Mouse (Mus musculus): Measurements from ENCODE around the gene Msh6. TPM values are rescaled to one million over a fixed set of nuclear protein-coding genes. Genes with fewer than 3 reads are reported as not detected.
"Not testable (repeated sequence)": the region's sequence is repeated elsewhere in the genome, so short reads cannot be mapped to it uniquely, and the experiment has no call there.

Msh6 gene
- total RNA-seq (2021), result 1 to 10 TPM; 3.4 to 3.6 TPM
- long read RNA-seq, experiment 1, result 0 reads
- long read RNA-seq, experiment 2, full-length matches to known transcripts, result 1 of 1 reads
- long read RNA-seq, experiment 2, partial matches to known transcripts, result 0 of 1 reads
- long read RNA-seq, experiment 2, other reads (novel, unspliced or antisense), result 0 of 1 reads

DNA sequence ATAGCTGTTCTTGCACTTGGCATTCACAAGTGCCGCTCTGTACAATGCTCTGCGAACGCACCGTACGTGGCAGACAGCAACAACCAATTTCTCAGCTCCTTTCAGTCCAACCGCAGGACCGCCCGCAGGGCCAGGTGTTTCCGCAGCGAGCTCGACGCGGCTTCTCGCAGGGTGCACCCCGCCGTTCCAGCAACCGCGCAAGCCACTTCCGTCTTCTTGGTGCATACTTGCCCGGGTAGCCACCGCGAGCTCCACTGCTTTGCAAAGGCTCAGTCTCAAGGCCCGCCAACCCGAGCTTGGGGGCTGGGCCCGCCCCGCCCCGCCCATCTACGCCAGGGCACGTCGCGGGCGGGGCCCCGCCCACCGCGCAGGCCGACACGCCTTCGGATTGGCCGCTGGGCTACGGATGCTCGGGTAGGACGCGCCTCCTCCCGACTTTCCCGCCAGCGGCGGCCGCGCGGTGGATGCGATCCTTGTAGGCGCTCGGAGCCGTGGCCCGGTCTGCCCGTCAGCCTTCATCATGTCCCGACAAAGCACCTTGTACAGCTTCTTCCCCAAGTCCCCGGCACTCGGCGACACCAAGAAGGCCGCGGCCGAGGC, at the start of gene Msh6:
Gene Msh6, plus strand, starts transcription at position 434 of the 600 bp plus-strand sequence.
- DNase-seq, result peak; percentile 95

DNA sequence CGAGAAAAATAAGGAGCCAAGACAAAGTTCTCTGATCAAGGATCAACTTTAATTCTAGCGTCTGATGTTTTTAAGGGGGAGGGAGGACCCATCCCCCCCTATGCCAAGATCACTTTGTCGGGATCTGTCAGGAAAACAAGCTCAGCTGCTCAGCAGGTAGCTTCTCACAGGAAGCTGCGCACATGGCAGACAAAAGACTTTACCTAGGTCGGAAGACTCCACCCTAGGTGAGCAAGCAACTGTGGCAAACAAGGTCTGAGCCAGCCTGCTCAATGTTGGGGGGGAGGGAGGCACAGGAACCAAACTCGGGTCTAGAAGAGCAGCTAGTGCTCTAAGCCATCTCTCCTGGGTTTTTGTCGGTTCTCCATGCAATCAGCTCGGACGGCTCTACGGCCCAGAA, 40.5 kb upstream of the Msh6 start:
- DNase-seq, result no peak

DNA sequence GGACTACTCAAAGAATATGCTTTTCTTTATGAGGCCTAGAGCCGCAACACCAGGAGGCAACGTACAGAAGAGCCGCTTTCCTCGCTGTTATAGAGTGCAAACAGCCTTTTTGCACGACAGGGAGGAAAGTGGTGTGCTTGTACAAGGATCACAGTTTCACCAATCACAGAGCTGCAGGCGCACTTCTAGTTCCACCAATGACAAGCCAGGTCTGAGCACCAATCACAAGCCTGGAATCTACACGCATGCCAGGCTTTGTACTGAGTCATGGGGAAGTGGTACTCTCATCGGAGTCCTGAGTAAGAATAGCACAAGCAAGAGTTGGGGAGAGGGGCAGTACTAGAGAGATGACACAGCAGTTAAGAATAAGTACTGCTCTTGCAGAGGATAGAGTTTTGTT, 40.1 kb upstream of the Msh6 start:
- DNase-seq, result no peak

DNA sequence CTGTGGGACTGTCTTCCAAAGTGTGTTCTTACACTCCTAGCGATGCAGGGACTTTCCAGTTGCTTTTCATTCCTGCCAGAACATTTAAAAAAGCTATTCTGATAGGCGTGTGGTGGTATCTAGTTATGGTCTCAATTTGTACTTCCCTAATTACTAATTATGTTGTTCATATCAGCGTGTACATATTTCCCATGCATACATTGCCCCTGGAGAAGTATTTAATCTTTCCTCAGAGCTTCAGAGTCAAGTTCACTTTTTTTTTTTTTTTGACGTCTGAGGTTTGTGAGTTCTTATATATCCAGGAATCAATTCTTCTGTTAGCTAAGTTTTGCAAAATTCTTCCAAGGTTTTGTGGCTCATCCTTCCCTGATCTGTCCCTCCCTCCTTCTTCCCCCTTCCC, 38.7 kb upstream of the Msh6 start:
- DNase-seq, result no peak

DNA sequence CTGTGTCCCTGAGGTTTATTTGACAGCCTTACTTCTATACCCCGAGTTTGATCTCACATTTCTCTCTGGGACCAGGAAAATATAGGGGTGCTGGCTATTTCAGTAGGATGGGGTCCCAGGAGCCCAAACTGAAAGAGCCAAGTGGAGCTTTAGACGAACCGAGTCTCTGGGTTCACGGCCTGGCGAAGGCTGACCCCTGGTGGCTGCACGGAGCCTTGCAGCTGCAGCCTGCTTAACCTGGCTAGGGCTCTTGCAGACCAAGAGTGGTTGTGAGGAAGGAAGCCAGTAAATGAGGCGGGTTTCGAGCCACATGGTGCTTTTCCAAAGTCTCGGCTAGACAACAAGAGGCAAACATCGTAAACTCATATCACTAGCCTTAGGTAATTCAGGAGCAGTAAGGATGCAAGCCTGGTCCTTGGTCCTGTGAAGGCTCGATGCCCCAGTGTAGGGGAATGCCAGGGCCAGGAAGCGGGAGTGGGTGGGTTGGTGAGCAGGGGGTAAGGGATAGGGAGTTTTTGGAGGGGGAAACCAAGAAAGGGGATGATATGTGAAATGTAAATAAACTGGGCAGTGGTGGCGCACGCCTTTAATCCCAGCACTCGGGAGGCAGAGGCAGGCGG, 25.8 kb upstream of the Msh6 start:
- peak; percentile 60 for DNase-seq

DNA sequence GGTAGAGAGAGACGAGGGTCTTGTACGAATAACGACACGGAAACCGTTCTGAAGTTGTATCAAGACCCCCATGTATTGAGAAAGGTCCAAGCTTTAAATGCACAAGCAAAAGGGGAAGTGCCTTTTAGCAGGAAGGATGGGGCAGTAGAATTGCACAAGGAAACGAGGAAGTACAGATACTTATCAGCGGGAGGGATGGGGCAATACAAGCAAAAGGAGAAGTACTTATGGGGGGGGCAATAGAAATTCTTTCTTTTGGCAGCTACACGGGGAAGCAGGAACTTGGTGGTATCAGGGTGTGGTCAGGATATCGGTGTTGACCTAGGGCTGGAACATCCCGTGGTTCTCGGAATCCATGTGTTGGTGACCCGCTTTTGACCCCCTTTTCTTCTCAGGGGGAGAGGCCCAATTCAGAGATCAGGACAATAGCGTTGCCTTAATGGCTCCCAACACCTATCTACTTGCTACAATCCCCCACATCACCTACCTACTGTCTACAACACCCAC, 20.2 kb upstream of the Msh6 start:
- DNase-seq, result not testable (repeated sequence)

DNA sequence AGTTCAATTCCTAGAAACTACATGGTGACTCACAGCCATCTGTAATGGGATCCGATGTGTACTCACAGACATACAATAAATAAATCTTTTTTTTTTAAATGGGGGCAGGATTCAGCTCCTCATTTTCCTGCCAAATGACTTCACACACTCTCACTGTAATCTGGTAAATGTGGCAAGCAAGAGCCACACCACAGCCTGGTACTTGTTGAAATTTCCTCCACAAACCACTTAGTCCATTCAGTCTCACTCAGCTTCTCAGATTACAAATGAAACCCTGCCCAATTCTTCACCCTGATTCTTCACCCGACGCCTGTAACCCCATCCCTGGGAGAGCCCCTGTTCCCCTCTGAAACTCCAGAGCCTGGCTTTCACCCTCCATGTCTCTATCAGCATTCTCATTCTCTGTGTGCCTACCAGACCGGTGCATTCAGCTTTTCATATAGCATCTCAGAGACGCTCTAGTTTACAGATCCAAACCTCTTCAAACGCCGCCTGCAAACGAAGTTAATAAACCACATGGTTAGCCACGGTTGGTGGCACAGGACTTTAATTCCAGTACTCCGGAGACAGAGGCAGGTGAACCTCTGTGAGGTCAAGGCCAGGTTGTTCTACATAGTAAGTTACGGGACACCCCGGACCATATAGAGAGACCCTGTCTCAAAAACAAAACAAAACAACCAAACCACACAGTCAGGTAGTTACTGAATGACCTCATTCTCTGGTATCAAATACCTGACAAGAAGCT, 17.6 kb upstream of the Msh6 start:
- no peak for DNase-seq

DNA sequence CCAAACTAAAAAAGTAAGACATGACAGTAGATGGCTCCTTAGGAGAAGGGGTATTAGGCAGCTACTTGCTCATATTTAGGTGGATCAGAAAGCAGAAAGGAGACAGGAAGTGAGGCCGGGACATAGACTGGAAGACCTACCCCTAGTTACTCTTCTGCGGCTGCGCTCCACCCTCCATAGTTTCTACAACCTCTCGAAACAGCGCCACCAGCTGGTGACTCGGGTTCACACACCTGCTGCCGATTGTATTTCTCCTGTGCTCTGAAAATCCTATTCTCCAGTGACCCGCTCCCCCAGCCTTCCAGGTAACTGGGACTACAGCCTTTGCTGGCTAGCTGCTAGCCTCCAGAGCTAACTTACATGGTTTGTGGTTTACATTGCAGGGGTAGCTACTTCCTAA, 16.6 kb upstream of the Msh6 start:
- DNase-seq, result no peak

DNA sequence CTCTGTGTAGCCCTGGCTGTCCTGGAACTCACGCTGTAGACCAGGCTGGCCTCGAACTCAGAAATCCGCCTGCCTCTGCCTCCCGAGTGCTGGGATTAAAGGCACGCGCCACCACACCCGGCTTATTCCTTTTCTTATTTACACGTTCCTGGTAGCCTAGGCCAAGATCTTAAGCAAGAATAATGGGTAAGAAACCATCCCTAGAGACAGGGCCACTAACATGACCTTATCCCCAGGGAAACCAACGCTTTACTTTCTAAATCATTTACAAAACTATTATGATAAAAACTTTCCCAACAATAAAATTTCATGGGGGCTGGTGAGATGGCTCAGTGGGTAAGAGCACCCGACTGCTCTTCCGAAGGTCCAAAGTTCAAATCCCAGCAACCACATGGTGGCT, 15.5 kb upstream of the Msh6 start:
- DNase-seq, result not testable (repeated sequence)

DNA sequence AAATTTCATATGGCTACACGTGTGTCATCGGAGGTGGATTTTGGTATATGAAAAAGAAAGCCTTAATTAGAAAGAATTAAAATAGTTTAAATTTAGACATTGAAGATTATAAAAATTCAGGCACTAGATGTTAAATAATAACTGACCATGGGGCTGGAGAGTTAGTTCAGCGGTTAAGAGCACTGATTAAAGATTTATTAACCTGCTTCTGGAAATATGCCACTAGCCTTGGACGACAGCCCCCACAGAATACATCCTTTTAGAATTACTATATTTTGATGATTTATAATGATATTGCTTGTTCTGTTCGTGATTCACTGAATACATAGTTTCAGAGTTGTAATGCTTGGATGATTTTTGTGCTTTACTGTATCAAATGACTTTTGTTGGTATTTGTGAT, 14.9 kb upstream of the Msh6 start:
- not testable (repeated sequence) for DNase-seq

DNA sequence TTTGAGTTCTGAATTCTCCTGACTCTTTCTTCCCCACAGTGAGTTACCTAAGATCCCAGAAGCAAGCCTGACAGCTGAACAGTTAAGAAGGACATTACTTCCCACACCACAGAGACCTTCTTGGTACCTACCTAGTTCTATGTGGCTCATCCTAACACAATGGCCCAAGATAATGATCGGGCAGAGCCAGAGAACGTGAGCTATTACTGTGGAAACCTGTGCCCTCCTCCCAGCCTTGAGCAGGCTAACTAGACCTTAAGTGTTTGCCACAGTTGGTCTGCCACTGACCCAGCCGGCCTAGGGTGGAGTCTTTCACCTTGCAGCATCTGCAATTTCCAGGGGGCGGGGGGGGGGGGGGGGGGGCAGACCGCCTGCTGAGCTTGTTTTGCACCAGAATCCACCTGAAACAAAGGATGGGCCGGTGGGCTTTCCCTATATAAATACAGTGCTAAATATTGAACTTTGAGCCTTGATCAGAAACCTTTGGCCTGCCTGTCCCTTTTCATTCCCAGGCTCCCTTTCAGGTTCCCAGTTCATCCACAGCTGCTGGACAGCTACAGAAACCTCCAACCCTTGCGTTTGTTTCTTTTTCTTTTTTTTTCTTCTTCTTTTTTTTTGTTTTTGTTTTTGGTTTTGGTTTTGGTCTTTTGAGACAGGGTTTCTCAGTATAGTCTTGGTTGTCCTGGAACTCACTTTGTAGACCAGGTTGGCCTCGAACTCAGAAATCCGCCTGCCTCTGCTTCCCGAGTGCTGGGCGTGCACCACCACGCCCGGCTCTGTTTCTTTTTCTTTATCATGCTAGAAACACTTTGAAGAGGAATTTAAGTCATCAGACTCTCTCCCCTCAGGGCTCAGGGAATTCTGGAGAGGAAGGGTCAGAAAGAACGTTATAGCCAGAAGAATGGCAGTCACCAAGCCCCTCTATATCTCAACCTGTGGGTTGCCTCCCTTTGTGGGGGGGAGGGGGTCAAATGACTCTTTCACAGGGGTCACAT, 11.5 kb upstream of the Msh6 start:
- DNase-seq, result no peak

DNA sequence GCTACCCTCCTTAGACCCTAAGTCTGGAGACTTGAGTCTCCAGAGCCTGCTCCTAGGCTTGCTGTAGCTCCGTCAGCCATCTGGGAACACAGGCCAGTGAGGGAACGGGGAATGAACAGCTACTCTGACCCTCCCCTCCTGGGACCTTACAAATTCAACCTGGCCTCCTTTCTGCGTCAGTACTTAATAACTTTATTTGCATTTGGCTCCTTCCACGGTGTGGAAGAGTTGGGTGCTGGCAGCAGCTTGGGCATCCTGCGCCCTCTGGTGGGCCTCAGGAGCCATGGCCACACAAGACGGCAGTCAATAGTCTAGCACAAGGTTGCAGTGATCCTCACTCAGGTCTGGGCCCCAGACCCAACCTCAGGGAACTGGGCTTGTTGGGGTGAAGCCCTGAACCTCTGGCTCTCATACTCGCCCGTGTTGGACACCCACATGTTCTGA, 6.4 kb upstream of the Msh6 start:
- DNase-seq, result not testable (repeated sequence)

DNA sequence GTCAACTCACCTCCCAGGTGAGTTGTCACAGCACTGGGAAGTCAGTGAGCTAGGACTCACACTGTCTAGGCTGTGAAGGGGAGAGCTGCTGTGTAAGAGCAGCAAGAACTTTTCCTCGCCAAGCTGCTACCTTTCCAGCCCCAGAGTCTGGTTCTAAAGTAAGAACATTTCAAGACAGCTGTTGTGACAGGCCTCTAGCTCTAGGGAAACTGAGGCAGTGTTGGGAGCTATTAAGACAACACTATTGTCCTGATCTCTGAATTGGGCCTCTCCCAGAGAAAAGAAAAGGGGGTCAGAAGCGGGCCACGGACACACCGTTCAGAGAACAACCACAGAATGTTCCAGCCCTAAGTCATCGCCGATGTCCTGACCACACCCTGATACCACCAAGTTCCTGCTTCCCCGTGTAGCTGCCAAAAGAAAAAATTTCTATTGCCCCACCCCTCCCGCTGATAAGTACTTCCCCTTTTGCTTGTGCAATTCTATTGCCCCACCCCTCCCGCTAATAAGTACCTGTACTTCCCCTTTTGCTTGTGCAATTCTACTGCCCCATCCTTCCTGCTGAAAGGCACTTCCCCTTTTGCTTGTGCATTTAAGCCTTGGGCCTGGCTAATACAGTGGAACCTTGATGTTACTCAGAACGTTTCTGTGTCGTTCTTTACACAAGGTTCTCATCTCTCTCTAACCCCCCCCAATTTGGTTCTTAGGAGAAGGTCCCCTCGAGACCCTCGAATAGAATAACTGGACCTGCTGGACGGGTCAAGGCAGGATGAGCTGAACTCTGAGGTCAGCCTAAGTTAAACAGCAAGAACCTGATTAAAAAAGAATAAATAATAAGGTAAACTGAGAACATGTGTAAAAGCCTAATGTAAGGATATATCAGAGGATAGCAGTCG, 2.9 kb upstream of the Msh6 start:
- DNase-seq, result not testable (repeated sequence)

DNA sequence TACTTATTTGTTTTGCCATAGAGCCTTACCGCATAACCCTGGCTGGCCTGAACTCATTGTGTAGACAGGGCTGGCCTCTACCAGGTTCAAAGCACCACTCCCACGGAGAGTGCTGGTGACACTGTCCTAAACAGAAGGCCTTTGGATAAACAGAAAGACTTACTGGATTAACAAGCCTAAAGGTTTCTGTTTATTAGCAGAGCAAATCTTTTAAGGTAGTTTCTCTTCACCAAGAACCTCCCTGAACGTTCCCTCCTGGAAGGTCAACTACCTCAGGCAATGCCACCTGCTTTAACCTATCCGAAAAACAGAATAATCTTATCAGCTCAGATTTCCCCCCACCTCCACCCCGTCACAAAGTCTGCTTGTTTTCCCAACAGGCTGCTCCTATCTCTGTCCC, 2.0 kb upstream of the Msh6 start:
- DNase-seq, result no peak

DNA sequence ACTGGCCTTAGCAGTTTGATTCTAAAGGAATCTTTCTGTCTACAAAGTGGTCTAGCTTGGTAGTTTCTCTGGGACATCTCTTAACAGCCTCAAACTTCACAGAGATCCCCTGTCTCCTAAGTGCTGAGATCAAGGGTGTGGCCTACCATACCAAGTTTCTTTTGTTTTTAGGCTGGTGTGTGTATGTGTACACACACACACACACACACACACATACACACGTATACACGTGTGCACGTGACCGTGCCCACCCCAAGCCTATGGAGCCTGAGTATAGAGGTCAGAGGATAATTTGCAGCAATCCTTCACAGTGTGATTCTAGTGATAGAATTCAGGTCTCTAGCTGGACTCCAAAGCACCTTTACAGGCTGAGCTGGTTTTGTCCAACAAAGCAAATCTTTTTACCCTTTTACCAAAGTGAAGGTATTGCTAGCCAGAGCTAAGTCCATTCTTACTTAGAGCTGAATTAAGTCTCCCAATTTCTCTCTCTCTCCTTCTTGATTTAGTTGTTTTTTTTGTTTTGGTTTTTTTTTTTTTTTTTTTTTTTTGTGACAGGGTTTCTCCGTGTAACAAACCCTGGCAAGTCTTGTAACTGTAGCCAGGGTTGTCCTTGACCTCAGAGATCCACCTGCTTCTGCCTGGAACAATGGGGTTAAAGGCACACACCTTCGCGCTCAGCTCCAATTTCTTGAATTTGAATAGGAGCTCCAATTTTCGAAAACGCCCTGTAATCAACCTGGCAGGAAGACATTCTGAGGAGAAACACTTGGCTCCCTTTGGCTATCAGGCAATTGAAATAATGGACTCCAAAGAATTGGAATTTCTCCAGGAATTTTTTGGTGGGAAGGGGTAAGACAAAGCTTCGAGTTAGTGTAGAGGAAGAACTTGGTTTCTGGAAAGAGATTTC, 1.3 kb upstream of the Msh6 start:
- no peak for DNase-seq

DNA sequence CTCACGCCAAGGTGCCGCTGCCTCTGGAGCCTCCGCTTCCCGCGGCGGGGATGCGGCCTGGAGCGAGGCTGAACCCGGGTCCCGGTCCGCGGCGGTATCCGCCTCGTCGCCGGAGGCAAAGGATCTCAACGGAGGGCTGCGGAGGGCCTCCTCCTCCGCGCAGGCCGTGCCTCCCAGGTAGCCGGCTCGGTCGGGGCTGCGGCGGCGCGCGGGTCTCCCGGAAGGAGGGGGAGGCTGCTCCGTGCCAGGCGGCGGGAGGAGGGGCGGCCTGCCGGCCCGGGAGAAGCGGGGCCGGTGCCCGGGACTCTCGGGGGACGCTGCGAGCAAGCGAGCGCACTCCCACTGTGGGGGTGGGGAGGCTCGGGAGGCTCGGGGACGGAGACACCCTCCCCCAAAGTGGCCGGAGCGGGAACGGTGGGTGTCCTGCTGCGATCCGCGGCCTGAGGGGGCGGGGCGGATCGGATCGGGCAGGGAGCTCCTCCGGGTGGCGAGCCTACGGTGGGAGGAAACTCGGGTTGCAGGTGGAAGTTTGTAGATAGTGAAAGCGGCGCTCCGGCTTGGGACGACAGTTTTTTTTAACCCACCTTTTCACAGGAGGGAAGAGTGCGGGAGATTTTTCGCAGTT, 479 bp downstream of the Msh6 start:
- DNase-seq, result no peak

DNA sequence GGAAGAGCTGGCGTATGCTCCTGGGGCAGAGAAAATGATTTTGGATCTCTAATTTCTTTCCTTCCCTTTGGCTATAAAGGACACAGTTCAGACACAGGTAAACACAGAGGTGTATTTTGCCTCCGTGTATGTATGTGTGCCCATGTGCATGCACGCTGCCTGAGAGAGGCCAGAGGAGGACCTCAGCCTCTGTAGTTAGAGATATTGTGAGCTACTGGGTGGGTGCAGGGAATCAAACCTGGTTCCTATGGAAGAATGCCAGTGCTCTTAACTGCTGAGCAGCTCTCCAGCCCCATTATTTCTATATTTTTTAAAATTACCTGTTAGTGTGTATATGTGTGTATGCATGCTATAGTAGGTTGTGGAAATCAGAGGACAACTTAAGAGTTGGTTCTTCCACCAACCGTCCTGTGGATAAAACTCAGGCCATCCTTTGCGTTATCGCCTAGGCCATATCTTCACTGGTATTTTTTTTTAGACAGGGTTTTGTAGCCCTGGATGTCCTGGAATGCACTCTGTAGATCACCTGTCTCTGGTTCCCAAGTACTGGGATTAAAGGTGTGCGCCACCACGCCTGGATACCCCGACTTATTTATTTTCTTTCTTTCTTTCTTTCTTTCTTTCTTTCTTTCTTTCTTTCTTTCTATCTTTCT, 1.4 kb downstream of the Msh6 start:
- no peak for DNase-seq

DNA sequence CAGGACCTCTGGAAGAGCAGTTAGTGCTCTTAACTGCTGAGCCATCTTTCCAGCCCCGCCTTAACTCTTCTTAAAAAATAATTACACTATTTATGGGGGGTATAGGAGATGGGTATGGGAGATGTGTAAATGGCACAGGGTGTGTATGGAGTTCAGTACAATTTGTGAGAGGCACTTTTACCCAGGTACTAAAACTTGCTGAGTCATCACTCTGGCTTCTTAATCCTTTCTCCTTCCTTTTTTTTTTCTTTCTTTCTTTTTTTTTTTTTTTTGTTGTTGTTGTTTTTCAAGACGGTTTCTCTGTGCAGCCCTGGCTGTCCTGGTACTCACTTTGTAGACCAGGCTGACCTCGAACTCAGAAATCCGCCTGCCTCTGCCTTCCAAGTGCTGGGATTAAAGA, 2.1 kb downstream of the Msh6 start:
- not testable (repeated sequence) for DNase-seq
